Mouse (Mus musculus) small intestine, adult 2 months (tissue): Measurements from ENCODE around the gene Coil. TPM values are rescaled to one million over a fixed set of nuclear protein-coding genes. Genes with fewer than 3 reads are reported as not detected.

ENCODE experiments used
- H3K27ac ChIP-seq: fragments of 200-500 bp; 2 replicates; pipeline ENCODE4 v1.5.1; 2012; ENCODE audit warnings: low read depth, low read length, control low read depth, inconsistent platforms; ENCODE audit not compliant: insufficient read depth
- H3K27me3 ChIP-seq: fragments of 200-500 bp; 2 replicates; pipeline ENCODE4 v1.6.1; 2012; ENCODE audit warnings: mild to moderate bottlenecking, moderate library complexity, low read length, inconsistent platforms; ENCODE audit not compliant: control insufficient read depth, insufficient read depth
- H3K36me3 ChIP-seq: fragments of 200-500 bp; 2 replicates; pipeline ENCODE4 v1.6.1; 2012; ENCODE audit warnings: mild to moderate bottlenecking, low read length, control low read depth, inconsistent platforms; ENCODE audit not compliant: control insufficient read depth, insufficient read depth
- H3K4me1 ChIP-seq: fragments of 200-500 bp; 2 replicates; pipeline ENCODE4 v1.6.1; 2012; ENCODE audit warnings: low read length, inconsistent platforms, mixed read lengths; ENCODE audit not compliant: control insufficient read depth, insufficient read depth, insufficient read length
- H3K4me3 ChIP-seq: fragments of 200-500 bp; 2 replicates; pipeline ENCODE4 v1.5.1; 2012; ENCODE audit warnings: low read depth, mild to moderate bottlenecking, control low read depth, inconsistent platforms, low read length, moderate library complexity
- CTCF ChIP-seq: fragments of 200-500 bp; IDR thresholded peaks from 2 replicates; pipeline ENCODE4 v1.5.1; 2012; ENCODE audit warnings: low read depth, mild to moderate bottlenecking, control low read depth, inconsistent platforms, low read length, moderate library complexity, mixed read lengths; ENCODE audit not compliant: insufficient replicate concordance, insufficient read length; ENCODE audit errors: extremely low read depth
- POLR2A ChIP-seq: fragments of 200-500 bp; IDR thresholded peaks from 2 replicates; pipeline ENCODE4 v1.6.1; 2012; ENCODE audit warnings: low read depth, mild to moderate bottlenecking, control low read depth, inconsistent platforms, low read length, moderate library complexity
- WGBS: fragments of 180-500 bp; shearing (Covaris S2); methylation state at CpG from one replicate; pipeline ENCODE4 v1.1.7; 2018; 5-methylcytosine and 5-hydroxymethylcytosine counted together
- polyA plus RNA-seq: library from polyadenylated mRNA; depleted of rRNA; stranded (reverse); fragments of >200 nt; gene quantifications from 2 replicates; pipeline ENCODE4 v1.2.3, GENCODE M21; 2012

The Coil gene
- polyA plus RNA-seq, 1 experiment = 1.4 TPM

GRCm38 (mm10) chr11:88938770-88939169 is 31.3 kb upstream of the Coil start:
- Histone ChIP-seq H3K4me1 (no peaks in the 10 kb centered on the region), H3K36me3 (peaks cover 26% of the 10 kb centered on the region), H3K27ac (no peak overlapping the region), H3K4me3 (no peak overlapping the region), H3K27me3 (no peaks in the 10 kb centered on the region)
- TF ChIP-seq POLR2A (no peak), CTCF (no peak)
- 96% methylated on average over 2 of the region's 2 CpGs for WGBS

- TF ChIP-seq POLR2A = no peak
- no peak for TF ChIP-seq CTCF
- 92% methylated on average over 4 of the region's 4 CpGs for WGBS
- no peaks in the 10 kb centered on the region for H3K4me1 ChIP-seq
- no peak overlapping the region for H3K4me3 ChIP-seq
- H3K36me3 ChIP-seq = peaks cover 26% of the 10 kb centered on the region
- no peaks in the 10 kb centered on the region for H3K27me3 ChIP-seq
- no peak overlapping the region for H3K27ac ChIP-seq
These were observed 30.4 kb upstream of the Coil start for GRCm38 (mm10) chr11:88939634-88940033.

- no peaks in the 10 kb centered on the region for H3K27me3 ChIP-seq
- H3K4me3 ChIP-seq = no peak overlapping the region
- peaks cover 24% of the 10 kb centered on the region for H3K36me3 ChIP-seq
- H3K4me1 ChIP-seq = no peaks in the 10 kb centered on the region
- H3K27ac ChIP-seq = no peak overlapping the region
- WGBS = 88% methylated on average over 12 of the region's 12 CpGs
- TF ChIP-seq POLR2A = no peak
- no peak for TF ChIP-seq CTCF
These were observed 28.6 kb upstream of the Coil start for GRCm38 (mm10) chr11:88941489-88941888.

GRCm38 (mm10) chr11:88945971-88946585 is 24.0 kb upstream of the Coil start:
- Histone ChIP-seq H3K36me3 (peaks cover 34% of the 10 kb centered on the region), H3K4me1 (peaks cover 5% of the 10 kb centered on the region; the same call in 1 of the 2 replicates), H3K27me3 (no peaks in the 10 kb centered on the region), H3K4me3 (no peak overlapping the region), H3K27ac (no peak overlapping the region)
- WGBS = 86% methylated on average over 8 of the region's 8 CpGs
- TF ChIP-seq POLR2A (no peak), CTCF (no peak)

- no peak overlapping the region for H3K27ac ChIP-seq
- H3K4me1 ChIP-seq = peaks cover 5% of the 10 kb centered on the region; the same call in 1 of the 2 replicates
- TF ChIP-seq POLR2A (no peak), CTCF (no peak)
- peaks cover 33% of the 10 kb centered on the region for H3K36me3 ChIP-seq
- no peak overlapping the region for H3K4me3 ChIP-seq
- no peaks in the 10 kb centered on the region for H3K27me3 ChIP-seq
- WGBS = 80% methylated on average over 8 of the region's 8 CpGs
These were observed 21.2 kb upstream of the Coil start for GRCm38 (mm10) chr11:88948896-88949295.

GRCm38 (mm10) chr11:88949802-88950639 is 20.0 kb upstream of the Coil start:
- 77% methylated on average over 8 of the region's 8 CpGs for WGBS
- no peak overlapping the region for H3K4me3 ChIP-seq
- peaks cover 27% of the 10 kb centered on the region for H3K36me3 ChIP-seq
- H3K27me3 ChIP-seq = no peaks in the 10 kb centered on the region
- TF ChIP-seq POLR2A = no peak
- TF ChIP-seq CTCF = no peak
- H3K27ac ChIP-seq = peak overlapping the region; percentile 44
- H3K4me1 ChIP-seq = peaks cover 5% of the 10 kb centered on the region; the same call in 1 of the 2 replicates

GRCm38 (mm10) chr11:88950640-88951250 is 19.3 kb upstream of the Coil start:
- peak overlapping the region; percentile 44 for H3K27ac ChIP-seq
- H3K36me3 ChIP-seq = peaks cover 22% of the 10 kb centered on the region
- H3K27me3 ChIP-seq = no peaks in the 10 kb centered on the region
- no peak for TF ChIP-seq CTCF
- no peak for TF ChIP-seq POLR2A
- peaks cover 5% of the 10 kb centered on the region; the same call in 1 of the 2 replicates for H3K4me1 ChIP-seq
- WGBS = 68% methylated on average over 13 of the region's 13 CpGs
- no peak overlapping the region for H3K4me3 ChIP-seq
